Mouse (Mus musculus) MEL (cell line): ENCODE results near the gene Mob2.

Experiments
- MEF2A ChIP-seq: IDR thresholded peaks from 2 replicates; pipeline ENCODE4 v1.6.1; 2014; ENCODE audit warnings: low read depth, mild to moderate bottlenecking, inconsistent platforms, low read length, improper control_type of control experiment; ENCODE audit not compliant: poor library complexity, insufficient replicate concordance, severe bottlenecking; ENCODE audit errors: extremely low read depth
- ZKSCAN1 ChIP-seq: IDR thresholded peaks from 2 replicates; pipeline ENCODE4 v1.6.1; 2012; ENCODE audit warnings: low read depth, mild to moderate bottlenecking, inconsistent platforms, low read length, improper control_type of control experiment, moderate library complexity

DNA sequence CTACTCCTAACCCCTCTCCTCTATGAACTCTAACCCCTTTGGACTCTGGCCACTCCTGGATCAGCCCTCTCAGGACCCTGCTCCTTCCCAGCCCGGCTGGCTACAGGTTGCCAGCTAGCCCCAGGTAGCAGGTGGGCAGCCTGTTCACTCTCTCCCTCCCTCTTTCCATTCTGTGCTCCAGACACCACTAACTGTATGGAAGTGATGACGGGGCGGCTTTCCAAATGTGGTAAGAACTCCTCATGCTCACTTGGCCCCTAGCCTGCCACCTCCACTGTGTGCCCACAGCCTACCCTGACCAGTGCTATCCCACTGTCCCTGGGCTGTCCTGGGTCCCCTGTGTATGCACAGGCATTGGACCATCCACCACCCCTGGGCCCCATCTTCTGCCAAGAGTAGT, 60.2 kb downstream of the Mob2 start:
- TF ChIP-seq ZKSCAN1 (no peak), MEF2A (no peak)
